Mouse (Mus musculus) lung, embryonic 14.5 days (tissue): ENCODE data around the gene Bivm. TPM values are rescaled to one million over a fixed set of nuclear protein-coding genes. Genes with fewer than 3 reads are reported as not detected.
A peak's percentile ranks its signal among the peaks of the same experiment; 100 is the strongest.

Experiments used
- ATAC-seq: fragments of 200-750 bp; cut with Nextera tagmentation; 2 replicates; pipeline ENCODE4 v1.8.0; 2017; ENCODE audit warnings: mild to moderate bottlenecking, moderate TSS enrichment, moderate library complexity; ENCODE audit not compliant: insufficient read depth
- DNase-seq: peaks from one replicate; pipeline ENCODE4 v3.0.0-alpha.2; 2015
- H3K27ac ChIP-seq: fragments of 300-500 bp; sonication (generic); 2 replicates; pipeline ENCODE4 v1.5.1; 2014; ENCODE audit warnings: low read depth, mild to moderate bottlenecking, moderate library complexity
- H3K27me3 ChIP-seq: fragments of 300-500 bp; sonication (generic); 2 replicates; pipeline ENCODE4 v1.6.1; 2014; ENCODE audit warnings: low read length, control low read depth; ENCODE audit not compliant: insufficient read depth
- H3K36me3 ChIP-seq: fragments of 300-500 bp; sonication (generic); 2 replicates; pipeline ENCODE4 v1.6.1; 2014; ENCODE audit warnings: control low read depth; ENCODE audit not compliant: insufficient read depth
- H3K4me1 ChIP-seq: fragments of 300-500 bp; sonication (generic); 2 replicates; pipeline ENCODE4 v1.6.1; 2014; ENCODE audit warnings: antibody characterized with exemption, control low read depth; ENCODE audit not compliant: insufficient read depth
- H3K4me2 ChIP-seq: fragments of 300-500 bp; sonication (generic); 2 replicates; pipeline ENCODE4 v1.6.1; 2014; ENCODE audit warnings: mild to moderate bottlenecking
- H3K4me3 ChIP-seq: fragments of 300-500 bp; sonication (generic); 2 replicates; pipeline ENCODE4 v1.5.1; 2014; ENCODE audit warnings: low read depth, low read length
- H3K9ac ChIP-seq: fragments of 300-500 bp; sonication (generic); 2 replicates; pipeline ENCODE4 v1.6.1; 2014
- H3K9me3 ChIP-seq: fragments of 300-500 bp; sonication (generic); 2 replicates; pipeline ENCODE4 v1.6.1; 2016; ENCODE audit warnings: low read depth, low read length, control low read depth
- CTCF ChIP-seq: IDR thresholded peaks from 2 replicates; pipeline ENCODE4 v1.5.1; 2016; ENCODE audit warnings: antibody characterized with exemption, low read depth
- WGBS: fragments of 180-500 bp; shearing (Covaris S2); extraction: QIAGEN DNeasy Blood & Tissue Kit; methylation state at CpG from one replicate; pipeline ENCODE4 v1.1.7; 2014; 5-methylcytosine and 5-hydroxymethylcytosine counted together
- polyA plus RNA-seq: library from polyadenylated mRNA; unstranded; fragments of >200 nt; fragmentation: Nextera tagmentation; extraction: Ambion mirVana; gene quantifications from 2 replicates; pipeline ENCODE4 v1.2.1, GENCODE M21; 2014

The Bivm gene
- polyA plus RNA-seq = 18.9 and 21.1 TPM in 2 replicates

DNA sequence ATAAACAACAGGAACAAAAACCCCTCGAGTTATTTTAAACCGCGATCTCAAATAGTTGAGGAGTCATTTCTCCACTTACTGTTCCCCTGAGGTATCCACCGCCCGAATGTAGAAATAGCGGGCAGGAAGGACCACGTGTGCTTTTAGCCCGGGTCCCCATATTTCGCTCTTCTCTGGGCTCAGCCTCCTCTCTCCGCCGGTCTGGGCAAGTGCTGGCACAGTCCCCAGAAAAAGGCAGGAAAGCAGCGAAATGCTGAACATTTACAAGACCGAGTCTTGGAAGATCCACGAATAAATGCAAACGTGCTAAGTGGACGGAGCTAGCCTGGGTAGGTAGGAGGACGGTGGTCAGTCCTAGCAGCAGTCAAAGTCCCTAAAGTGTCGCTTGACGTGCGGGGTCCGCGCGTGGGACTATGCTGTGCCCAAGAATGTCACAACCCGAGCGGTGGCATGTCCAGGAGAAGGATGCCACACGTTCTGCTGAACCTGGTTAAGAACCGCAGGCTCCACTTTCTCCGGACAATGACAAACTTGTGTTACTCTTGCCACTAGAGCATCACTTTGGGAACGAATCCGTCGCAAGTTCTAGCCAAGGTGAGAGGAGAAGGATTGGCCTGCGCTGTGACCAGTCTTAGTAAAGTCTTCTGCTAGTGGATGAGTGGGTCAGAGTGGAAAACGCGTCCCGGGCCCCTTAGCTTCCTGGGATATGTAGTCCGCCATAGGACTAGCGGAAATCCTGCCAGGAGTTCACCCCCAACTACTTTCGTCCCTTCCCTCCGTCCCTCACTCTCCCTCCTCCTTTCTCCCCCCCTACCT is at the start of gene Bivm, which contains the start of gene Kdelc1:
Bivm (plus strand) TSS at position 719 of the 816 bp plus-strand sequence.
Kdelc1 (minus strand) TSS at position 570 of the 816 bp plus-strand sequence.
- peak within 1 kb of the TSS; percentile 98 for H3K27ac ChIP-seq
- H3K4me2 ChIP-seq = peak within 1 kb of the TSS; percentile 78
- peak within 1 kb of the TSS; percentile 80 for H3K9ac ChIP-seq
- H3K4me3 ChIP-seq = peak within 1 kb of the TSS; percentile 65
- under 1% methylated on average over 39 of the region's 39 CpGs for WGBS
- ATAC-seq (peak; percentile 97), DNase-seq (peak; percentile 97)
- no peaks in the 10 kb centered on the region for H3K9me3 ChIP-seq
- H3K36me3 ChIP-seq = peaks cover 27% of the 10 kb centered on the region
- no peaks in the 10 kb centered on the region for H3K4me1 ChIP-seq
- no peaks in the 10 kb centered on the region for H3K27me3 ChIP-seq
- no peak for TF ChIP-seq CTCF

DNA sequence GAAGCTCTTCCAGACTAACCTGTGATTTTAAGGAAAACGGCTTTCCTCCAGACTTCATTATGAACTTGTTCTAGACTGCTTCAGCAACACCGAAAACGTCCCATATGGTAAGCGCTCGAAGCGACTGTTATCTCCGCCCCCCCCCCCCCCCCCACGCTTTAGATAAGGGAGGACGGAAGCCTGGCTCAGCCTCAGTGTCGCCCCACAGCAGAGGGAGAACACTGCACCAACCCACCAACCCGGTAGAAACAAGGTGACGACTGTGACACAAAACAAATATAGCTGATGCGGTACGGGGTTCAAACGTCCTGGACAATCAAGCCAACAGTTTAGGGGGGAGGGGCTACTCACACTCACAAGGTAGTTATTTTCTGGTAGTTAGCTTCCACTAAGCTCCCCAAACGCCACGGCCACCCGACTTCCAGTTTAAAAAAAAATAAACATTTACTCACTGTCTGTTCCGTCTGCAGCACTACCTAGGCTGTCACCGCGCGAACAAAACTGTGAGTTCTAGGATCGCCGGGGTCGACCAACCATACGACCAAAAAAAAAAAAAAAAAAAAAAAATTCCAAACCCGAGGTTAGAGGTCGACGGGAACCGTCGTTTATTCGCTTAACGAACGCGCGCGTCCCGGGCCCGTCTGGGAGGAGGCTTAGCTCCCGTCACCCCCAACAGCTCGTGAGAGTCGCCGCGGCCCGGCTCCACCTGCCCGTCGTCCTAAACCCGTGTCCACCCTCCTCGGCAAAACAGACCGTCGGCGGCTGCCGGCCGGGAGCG is 17.1 kb upstream of the Bivm start:
- WGBS = under 1% methylated on average over 55 of the region's 55 CpGs
- no peak for TF ChIP-seq CTCF
- no peaks in the 10 kb centered on the region for H3K9me3 ChIP-seq

DNA sequence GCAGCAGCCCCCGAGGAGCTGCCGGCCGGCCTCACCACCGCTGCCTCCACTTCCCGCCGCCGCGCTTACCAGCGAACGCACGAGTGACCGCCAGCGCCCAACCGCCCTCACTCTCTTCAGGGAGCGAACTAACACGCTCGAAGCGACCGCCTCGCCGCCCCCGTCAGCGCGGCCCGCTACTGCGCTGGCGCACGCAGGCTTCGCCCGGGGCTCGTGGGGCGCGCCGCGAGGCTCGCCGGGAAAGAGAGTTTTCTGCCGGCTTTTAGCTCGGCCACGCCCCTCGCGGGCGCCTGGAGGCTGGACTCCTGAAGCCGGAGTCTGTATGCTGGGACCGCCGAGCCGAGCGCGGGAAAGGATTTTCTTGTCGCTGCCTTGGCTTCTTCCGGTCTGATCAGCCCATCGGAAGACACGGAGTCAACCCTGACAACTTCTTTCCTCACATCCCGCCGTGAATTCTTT is 16.5 kb upstream of the Bivm start, which contains the start of gene Tex30:
Tex30 (minus strand) TSS at position 183 of the 459 bp plus-strand sequence.
- under 1% methylated on average over 55 of the region's 55 CpGs for WGBS

More for the DNA sequence above, 17.1 kb upstream of the Bivm start:
- peak; percentile 80 for ATAC-seq
- Histone ChIP-seq H3K4me2 (peak overlapping the region; percentile 74), H3K27ac (peak overlapping the region; percentile 93), H3K27me3 (no peaks in the 10 kb centered on the region), H3K4me1 (no peaks in the 10 kb centered on the region), H3K4me3 (peak overlapping the region; percentile 80), H3K9ac (peak overlapping the region; percentile 79), H3K36me3 (peaks cover 19% of the 10 kb centered on the region)
- DNase-seq = peak; percentile 61

DNA sequence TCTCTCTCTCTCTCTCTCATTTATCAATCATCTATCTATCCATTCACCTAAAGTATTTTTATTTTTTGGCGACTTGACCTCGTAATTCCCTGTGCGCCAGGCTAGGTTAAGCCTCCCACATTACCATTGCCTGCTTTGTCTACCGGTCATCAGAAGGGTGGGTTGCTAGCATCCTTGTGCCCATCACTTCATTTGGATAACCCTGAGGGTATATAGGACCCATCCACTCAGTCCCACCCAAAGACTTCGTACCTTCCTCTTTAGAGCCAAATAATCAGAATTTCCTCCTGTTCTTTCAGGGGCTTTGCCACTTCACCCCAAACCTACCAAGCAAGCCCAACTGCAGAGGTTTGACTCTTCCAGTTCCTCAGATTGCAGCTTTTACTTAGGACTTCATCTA is 15.8 kb upstream of the Bivm start:
- H3K27me3 ChIP-seq = no peaks in the 10 kb centered on the region
- 0 out of 2 replicates have a peak, but pooled peaks have one; percentile 19 for ATAC-seq
- 0 out of 2 replicates have a peak overlapping the region, but pooled peaks have one; percentile 69 for H3K27ac ChIP-seq

More for the DNA sequence above, 16.5 kb upstream of the Bivm start, which contains the start of gene Tex30:
- H3K27ac ChIP-seq = peak within 1 kb of the TSS; percentile 93
- DNase-seq = peak; percentile 99
- H3K27me3 ChIP-seq = no peaks in the 10 kb centered on the region
- peaks cover 20% of the 10 kb centered on the region for H3K36me3 ChIP-seq
- no peak for TF ChIP-seq CTCF
- ATAC-seq = peak; percentile 98
- peak within 1 kb of the TSS; percentile 80 for H3K4me3 ChIP-seq
- H3K9ac ChIP-seq = peak within 1 kb of the TSS; percentile 79
- peak within 1 kb of the TSS; percentile 74 for H3K4me2 ChIP-seq
- H3K9me3 ChIP-seq = no peaks in the 10 kb centered on the region
- H3K4me1 ChIP-seq = no peaks in the 10 kb centered on the region

DNA sequence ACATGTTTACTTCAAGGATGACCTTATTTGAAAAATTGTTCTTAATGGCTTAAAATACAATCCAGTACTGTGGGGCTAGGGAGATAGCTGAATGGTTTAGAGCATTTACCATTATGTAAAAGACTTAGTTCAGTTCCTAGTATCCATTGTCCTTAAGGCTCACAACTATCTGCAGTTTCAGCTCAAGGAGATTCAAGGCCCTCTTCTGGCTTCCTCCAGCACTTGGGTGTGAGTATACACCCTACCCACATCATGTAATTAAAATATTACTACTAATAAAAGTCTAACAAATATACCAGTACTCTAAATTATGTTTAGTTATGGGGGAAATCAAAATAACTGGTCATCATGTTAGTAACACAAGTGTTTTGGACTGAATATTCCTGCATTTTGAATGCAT is 1.2 kb upstream of the Bivm start:
- H3K9ac ChIP-seq = peak overlapping the region; percentile 74

More for the DNA sequence above, 15.8 kb upstream of the Bivm start:
- H3K9me3 ChIP-seq = no peaks in the 10 kb centered on the region
- H3K36me3 ChIP-seq = peaks cover 21% of the 10 kb centered on the region
- 15% methylated on average over 5 of the region's 5 CpGs for WGBS
- no peak for TF ChIP-seq CTCF
- H3K4me1 ChIP-seq = no peaks in the 10 kb centered on the region
- peak overlapping the region; percentile 80 for H3K4me3 ChIP-seq
- peak overlapping the region; percentile 74 for H3K4me2 ChIP-seq
- peak overlapping the region; percentile 79; the same call in 1 of the 2 replicates for H3K9ac ChIP-seq
- DNase-seq = peak; percentile 25

GRCm38 (mm10) chr1:44119201-44120073 is 680 bp downstream of the Bivm start:
- H3K27ac ChIP-seq = peak overlapping the region; percentile 98
- peaks cover 20% of the 10 kb centered on the region for H3K36me3 ChIP-seq
- peak overlapping the region; percentile 80 for H3K9ac ChIP-seq
- no peaks in the 10 kb centered on the region for H3K27me3 ChIP-seq
- no peaks in the 10 kb centered on the region for H3K9me3 ChIP-seq
- 1% methylated on average over 42 of the region's 43 CpGs for WGBS
- ATAC-seq (peak; percentile 92), DNase-seq (peak; percentile 91)
- peak overlapping the region; percentile 65 for H3K4me3 ChIP-seq
- no peaks in the 10 kb centered on the region for H3K4me1 ChIP-seq
- peak; percentile 73 for TF ChIP-seq CTCF
- H3K4me2 ChIP-seq = peak overlapping the region; percentile 78

More for the DNA sequence above, 1.2 kb upstream of the Bivm start:
- peak; percentile 23 for DNase-seq
- no peaks in the 10 kb centered on the region for H3K4me1 ChIP-seq
- no peak for TF ChIP-seq CTCF
- H3K4me2 ChIP-seq = peak overlapping the region; percentile 78
- H3K27me3 ChIP-seq = no peaks in the 10 kb centered on the region
- H3K4me3 ChIP-seq = peak overlapping the region; percentile 65
- H3K36me3 ChIP-seq = peaks cover 35% of the 10 kb centered on the region
- no peak overlapping the region for H3K27ac ChIP-seq
- no peaks in the 10 kb centered on the region for H3K9me3 ChIP-seq
- no peak for ATAC-seq
